Mouse (Mus musculus) thymus, postnatal 25 days (tissue): ENCODE measurements at regions not wholly inside any gene's neighbourhood (a gene's known extent, or its start where the extent isn't known, plus 50 kb on each side); places are given as distances from the start of the nearest gene placed in this dataset.

Experiments used
- DNase-seq: peaks from one replicate; pipeline ENCODE4 v3.0.0; 2022

GRCm38 (mm10) chr17:79164874-79165553, 113.3 kb downstream of the Qpct start:
- DNase-seq: no peak

GRCm38 (mm10) chr17:79163983-79164382, 112.3 kb downstream of the Qpct start:
- DNase-seq: no peak

GRCm38 (mm10) chr17:79154138-79154537, 102.4 kb downstream of the Qpct start:
- DNase-seq: no peak

DNA sequence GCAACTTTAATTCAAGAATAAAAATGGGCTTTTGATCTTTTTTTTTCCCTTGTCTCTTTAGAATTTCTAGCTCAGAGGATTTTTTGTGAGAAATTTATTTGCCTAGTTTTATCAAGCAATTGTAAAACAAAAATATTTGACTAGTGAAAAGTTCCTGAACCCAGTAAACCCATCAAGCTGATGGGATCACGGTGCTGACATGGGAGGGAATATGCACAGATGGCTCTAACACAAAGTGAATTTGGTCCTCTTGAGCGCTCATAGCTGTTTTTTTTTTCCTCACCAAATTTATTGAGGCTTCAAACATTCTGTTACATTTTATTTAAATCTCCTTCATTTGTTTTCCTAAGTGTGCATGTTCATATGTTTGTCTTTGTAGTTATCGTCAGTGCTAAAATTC, 101.1 kb downstream of the Qpct start:
- no peak for DNase-seq

DNA sequence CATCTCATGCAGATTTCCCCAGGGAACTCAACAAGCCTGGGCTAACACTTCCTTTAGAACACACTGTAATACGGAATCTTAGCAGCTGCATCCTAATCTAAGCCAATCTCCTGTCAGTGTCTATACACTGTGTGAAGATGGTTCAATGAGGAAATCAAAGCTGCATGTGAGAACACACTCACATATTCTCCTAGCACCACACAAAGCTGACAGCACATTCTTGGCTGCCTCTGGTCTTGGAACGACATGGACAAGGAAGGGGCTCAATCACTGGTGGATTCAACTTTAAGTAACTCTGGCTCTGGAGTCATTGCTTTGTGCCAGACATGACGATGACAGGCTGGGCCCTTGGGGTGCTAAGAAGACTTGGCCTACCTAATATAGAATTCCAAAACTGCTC, 96.2 kb downstream of the Qpct start:
- no peak for DNase-seq

DNA sequence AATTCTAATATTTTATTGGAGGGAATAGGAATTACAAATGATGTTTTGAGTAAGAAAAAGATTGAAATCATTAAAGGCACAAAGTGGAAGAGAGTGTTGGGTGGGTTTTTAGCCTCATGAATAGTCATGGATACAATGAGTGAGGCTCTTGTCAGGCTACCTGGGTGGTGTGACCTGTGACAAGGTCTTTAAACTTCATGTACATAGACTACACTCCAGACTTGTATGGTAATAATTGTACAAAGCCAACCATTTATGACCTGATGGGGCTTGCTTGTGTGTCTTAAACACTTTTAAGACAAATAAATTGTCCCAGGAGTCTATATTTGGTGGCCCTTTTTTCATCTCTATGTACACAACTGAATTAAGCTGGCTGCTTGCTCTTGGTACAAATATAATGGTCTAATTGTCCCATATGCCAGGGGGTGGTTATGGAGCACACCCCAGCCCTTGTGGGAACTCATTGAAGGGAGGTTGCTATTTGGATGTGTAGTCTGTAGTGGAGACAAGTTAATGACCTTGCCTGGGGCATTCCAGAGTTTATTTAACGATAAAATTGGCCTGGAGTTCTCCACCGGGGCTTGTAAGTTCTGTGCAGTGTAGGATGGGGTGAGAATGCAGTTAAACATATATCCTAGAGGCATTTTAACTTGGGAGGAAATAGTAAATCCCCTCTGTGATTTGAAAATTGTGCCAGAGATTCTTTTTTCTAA, 93.4 kb downstream of the Qpct start:
- DNase-seq: no peak

DNA sequence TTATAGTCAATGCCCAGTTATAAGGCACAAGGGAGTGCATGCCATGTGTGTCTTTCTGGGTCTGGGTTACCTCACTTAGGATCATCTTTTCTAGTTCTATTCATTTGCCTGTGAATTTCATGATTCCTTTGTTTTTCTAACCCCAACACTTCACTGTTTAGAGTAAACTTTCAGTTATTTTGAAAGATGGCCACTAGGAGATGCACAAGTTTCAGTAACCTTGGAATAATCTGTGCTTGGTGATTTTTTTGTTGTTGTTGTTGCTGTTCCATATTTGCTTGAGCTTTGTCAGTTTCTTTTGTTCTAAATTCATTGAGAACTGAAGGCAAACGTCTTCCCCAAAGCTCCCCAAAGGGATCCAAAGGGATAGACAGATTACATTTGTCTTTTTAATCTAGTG, 91.3 kb downstream of the Qpct start:
- DNase-seq: no peak
